Mouse (Mus musculus): ENCODE measurements around the gene Olfr1277. TPM values are rescaled to one million over a fixed set of nuclear protein-coding genes. Genes with fewer than 3 reads are reported as not detected.

Olfr1277 gene
- not detected in 2 replicates for polyA plus RNA-seq (2015; fragmentation: Nextera tagmentation; extraction: Ambion mirVana)

DNA sequence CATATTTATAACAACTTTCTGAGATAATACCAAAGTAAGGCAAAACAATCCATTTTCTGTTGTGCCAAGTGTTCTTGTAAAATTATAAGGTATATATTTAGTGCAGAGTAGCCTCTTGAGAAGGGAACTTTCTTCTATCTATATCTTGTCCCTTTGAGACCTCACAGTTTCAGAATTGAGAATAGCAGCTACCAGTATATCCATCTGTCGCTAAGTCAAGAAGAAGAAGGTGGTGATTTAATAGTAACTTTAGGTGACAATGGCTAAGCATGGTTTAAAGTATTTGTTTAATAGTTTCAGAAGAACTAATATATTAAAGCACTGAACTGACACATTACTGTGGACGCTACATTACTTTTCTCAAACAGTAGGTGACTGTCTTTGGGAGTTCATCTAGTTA lies at the start of gene Olfr1277:
Olfr1277 (minus strand) TSS at position 101 of the 400 bp plus-strand sequence.
- Histone ChIP-seq H3K9ac (ENCODE audit: low read depth, low read length) (no peak within 1 kb of the TSS), H3K27me3 (ENCODE audit: control insufficient read depth, insufficient read depth, low read depth, low read length) (no peaks in the 10 kb centered on the region), H3K27ac (ENCODE audit: low read length) (no peak within 1 kb of the TSS), H3K4me2 (ENCODE audit: low read depth, low read length) (no peak within 1 kb of the TSS), H3K9me3 (replicated peaks; ENCODE audit: control insufficient read depth, low read length) (no peaks in the 10 kb centered on the region), H3K4me3 (ENCODE audit: low read depth, low read length) (no peak within 1 kb of the TSS), H3K36me3 (ENCODE audit: control insufficient read depth, insufficient read depth) (no peaks in the 10 kb centered on the region), H3K4me1 (ENCODE audit: control insufficient read depth, low read depth, low read length) (no peaks in the 10 kb centered on the region)
- WGBS (ENCODE audit: insufficient replicate concordance) = 65% methylated on average over 2 of the region's 2 CpGs
- no peak for ATAC-seq (ENCODE audit: low read depth)

DNA sequence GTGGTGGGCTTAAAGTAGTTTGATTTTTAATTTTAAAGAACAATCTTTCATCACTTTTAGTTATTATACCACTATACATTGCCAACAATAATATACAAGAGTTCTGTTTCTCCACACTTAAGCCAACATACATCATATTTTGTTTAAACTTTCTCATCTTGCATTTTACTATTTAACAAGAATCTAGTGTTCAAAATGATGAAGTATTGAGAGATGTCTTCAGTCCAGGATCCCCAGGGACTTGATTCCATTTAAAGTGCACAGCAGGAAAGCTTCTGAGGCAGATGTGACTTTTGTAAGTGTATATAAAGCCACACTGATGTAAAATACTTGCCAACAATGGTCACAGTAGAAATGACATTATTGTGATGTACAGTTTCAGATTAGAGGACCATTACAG lies 39.8 kb upstream of the Olfr1277 start, which contains the start of gene Olfr1280:
Olfr1280 (plus strand) TSS at position 301 of the 400 bp plus-strand sequence.
- H3K27ac ChIP-seq (ENCODE audit: low read length) = no peak within 1 kb of the TSS
- H3K4me2 ChIP-seq (ENCODE audit: low read depth, low read length) = no peak within 1 kb of the TSS
- no peaks in the 10 kb centered on the region for H3K27me3 ChIP-seq (ENCODE audit: control insufficient read depth, insufficient read depth, low read depth, low read length)
- no peak within 1 kb of the TSS for H3K4me3 ChIP-seq (ENCODE audit: low read depth, low read length)
- no peak within 1 kb of the TSS for H3K9ac ChIP-seq (ENCODE audit: low read depth, low read length)
- no peaks in the 10 kb centered on the region for H3K4me1 ChIP-seq (ENCODE audit: control insufficient read depth, low read depth, low read length)
- no peaks in the 10 kb centered on the region for H3K36me3 ChIP-seq (ENCODE audit: control insufficient read depth, insufficient read depth)
- ATAC-seq (ENCODE audit: low read depth) = no peak
- H3K9me3 ChIP-seq (replicated peaks; ENCODE audit: control insufficient read depth, low read length) = no peaks in the 10 kb centered on the region

DNA sequence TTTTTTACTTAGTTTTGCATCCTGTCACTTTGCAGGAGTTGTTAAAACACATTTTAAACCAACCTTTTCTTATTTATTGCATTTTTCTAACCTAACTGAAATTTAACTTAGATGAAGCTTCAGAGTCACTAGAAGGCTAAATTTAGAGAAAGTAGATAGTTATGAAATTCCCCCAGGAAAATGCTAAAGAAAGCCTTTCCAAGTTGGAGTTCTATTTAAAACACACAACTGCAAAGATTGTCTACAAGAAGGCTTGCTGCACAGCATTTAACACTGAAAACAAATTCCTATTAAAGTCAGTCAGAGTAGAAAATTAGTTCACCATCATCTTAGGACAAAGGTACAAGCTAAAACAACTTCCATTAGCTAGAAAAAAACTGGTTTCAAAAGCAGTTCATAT lies 26.5 kb upstream of the Olfr1277 start, which contains the start of gene Olfr1279:
Olfr1279 (plus strand) TSS at position 262 of the 400 bp plus-strand sequence.
- H3K9ac ChIP-seq (ENCODE audit: low read depth, low read length) = no peak within 1 kb of the TSS
- ATAC-seq (ENCODE audit: low read depth) = no peak
- H3K27me3 ChIP-seq (ENCODE audit: control insufficient read depth, insufficient read depth, low read depth, low read length) = no peaks in the 10 kb centered on the region

DNA sequence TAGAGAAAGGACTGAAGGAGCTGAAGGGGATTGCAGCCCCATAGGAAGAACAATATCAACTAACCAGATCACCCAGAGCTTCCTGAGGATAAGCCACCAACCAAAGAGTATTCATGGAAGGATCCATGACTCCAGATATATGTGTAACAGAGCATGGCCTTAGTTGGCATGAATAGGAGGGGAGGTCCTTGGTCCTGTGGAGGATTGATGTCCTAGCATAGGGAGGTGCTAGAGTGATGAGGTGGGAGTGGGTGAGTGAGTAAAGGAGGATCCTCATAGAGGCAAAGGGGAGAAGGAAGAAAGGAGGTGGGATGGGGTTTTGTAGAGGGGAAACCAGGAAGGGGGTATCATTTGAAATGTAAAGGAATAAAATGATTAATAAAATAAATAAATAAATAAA lies 24.6 kb upstream of the Olfr1277 start:
- ATAC-seq (ENCODE audit: low read depth) = no peak
- Histone ChIP-seq H3K4me3 (ENCODE audit: low read depth, low read length) (no peak overlapping the region), H3K27me3 (ENCODE audit: control insufficient read depth, insufficient read depth, low read depth, low read length) (no peaks in the 10 kb centered on the region), H3K36me3 (ENCODE audit: control insufficient read depth, insufficient read depth) (no peaks in the 10 kb centered on the region), H3K9me3 (replicated peaks; ENCODE audit: control insufficient read depth, low read length) (no peaks in the 10 kb centered on the region), H3K27ac (ENCODE audit: low read length) (no peak overlapping the region), H3K4me1 (ENCODE audit: control insufficient read depth, low read depth, low read length) (no peaks in the 10 kb centered on the region), H3K9ac (ENCODE audit: low read depth, low read length) (no peak overlapping the region), H3K4me2 (ENCODE audit: low read depth, low read length) (no peak overlapping the region)

More for the DNA sequence above, 26.5 kb upstream of the Olfr1277 start, which contains the start of gene Olfr1279:
- Histone ChIP-seq H3K4me3 (ENCODE audit: low read depth, low read length) (no peak within 1 kb of the TSS), H3K9me3 (replicated peaks; ENCODE audit: control insufficient read depth, low read length) (no peaks in the 10 kb centered on the region), H3K4me2 (ENCODE audit: low read depth, low read length) (no peak within 1 kb of the TSS), H3K27ac (ENCODE audit: low read length) (no peak within 1 kb of the TSS), H3K36me3 (ENCODE audit: control insufficient read depth, insufficient read depth) (no peaks in the 10 kb centered on the region), H3K4me1 (ENCODE audit: control insufficient read depth, low read depth, low read length) (no peaks in the 10 kb centered on the region)

DNA sequence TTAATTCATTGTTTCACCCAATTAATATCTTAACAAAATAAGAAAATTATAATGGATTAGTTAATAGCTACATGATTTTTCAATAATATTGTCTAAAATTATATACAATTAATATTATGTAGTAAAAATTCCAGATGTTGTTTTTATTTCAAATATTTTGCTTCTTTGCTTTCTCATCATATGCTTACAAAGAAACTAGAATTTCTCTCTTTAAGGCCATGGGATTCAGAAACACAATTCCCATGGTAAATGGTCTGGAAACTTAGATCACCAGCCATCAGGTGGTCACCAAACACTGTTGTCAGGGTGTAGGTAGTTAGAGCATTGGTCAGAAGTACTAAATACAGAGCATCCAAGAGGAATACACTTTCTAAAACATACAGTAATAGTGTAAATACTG lies 15.9 kb upstream of the Olfr1277 start, which contains the start of gene Olfr1278:
Olfr1278 (plus strand) TSS at position 301 of the 400 bp plus-strand sequence.
- H3K4me3 ChIP-seq (ENCODE audit: low read depth, low read length) = no peak within 1 kb of the TSS
- H3K9ac ChIP-seq (ENCODE audit: low read depth, low read length) = no peak within 1 kb of the TSS

DNA sequence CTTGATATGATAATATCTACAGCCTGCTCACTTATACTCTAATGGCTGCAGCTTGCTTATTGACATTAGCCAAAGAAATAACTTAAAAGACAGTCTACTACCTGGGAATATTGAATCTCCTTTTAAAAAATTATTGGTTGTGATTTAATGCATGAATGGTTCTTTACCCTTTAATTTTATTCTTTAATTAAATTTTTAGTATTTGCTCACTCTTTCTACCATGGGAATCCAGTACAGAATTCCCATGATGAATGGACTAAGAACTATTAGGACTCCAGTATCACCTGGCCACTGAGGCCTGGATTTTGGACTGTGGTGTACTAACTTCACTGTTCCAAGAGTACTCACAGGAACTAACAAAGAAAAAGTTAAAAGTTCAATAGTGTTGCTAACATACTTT lies 19.7 kb downstream of the Olfr1277 start, which contains the start of gene Olfr1276:
Olfr1276 (plus strand) TSS at position 301 of the 400 bp plus-strand sequence.
- no peak for ATAC-seq (ENCODE audit: low read depth)

More for the DNA sequence above, 15.9 kb upstream of the Olfr1277 start, which contains the start of gene Olfr1278:
- Histone ChIP-seq H3K9me3 (replicated peaks; ENCODE audit: control insufficient read depth, low read length) (no peaks in the 10 kb centered on the region), H3K4me1 (ENCODE audit: control insufficient read depth, low read depth, low read length) (no peaks in the 10 kb centered on the region), H3K27me3 (ENCODE audit: control insufficient read depth, insufficient read depth, low read depth, low read length) (no peaks in the 10 kb centered on the region), H3K36me3 (ENCODE audit: control insufficient read depth, insufficient read depth) (no peaks in the 10 kb centered on the region), H3K4me2 (ENCODE audit: low read depth, low read length) (no peak within 1 kb of the TSS), H3K27ac (ENCODE audit: low read length) (no peak within 1 kb of the TSS)
- ATAC-seq (ENCODE audit: low read depth) = no peak

DNA sequence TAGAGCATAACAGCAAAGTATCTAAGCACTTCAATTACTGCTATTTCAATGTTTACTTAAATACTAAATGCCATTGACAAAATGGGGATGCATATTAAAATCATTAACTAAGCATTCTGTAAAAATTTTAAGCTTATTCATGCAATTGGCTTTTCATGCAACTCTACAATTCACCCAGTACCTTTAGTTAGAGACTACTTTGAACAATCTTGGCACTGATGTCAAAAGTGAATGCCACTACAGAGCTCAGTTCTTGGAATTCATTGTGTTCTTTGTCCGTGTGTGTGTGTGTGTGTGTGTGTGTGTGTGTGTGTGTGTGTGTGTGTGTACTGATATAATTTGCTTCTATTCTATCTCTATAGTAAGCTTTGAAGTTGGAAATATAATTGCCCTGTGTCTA lies 38.7 kb downstream of the Olfr1277 start, which contains the start of gene Olfr1275:
Olfr1275 (minus strand) TSS at position 101 of the 400 bp plus-strand sequence.
- Histone ChIP-seq H3K27me3 (ENCODE audit: control insufficient read depth, insufficient read depth, low read depth, low read length) (no peaks in the 10 kb centered on the region), H3K9me3 (replicated peaks; ENCODE audit: control insufficient read depth, low read length) (no peaks in the 10 kb centered on the region), H3K36me3 (ENCODE audit: control insufficient read depth, insufficient read depth) (no peaks in the 10 kb centered on the region), H3K4me2 (ENCODE audit: low read depth, low read length) (no peak within 1 kb of the TSS), H3K9ac (ENCODE audit: low read depth, low read length) (no peak within 1 kb of the TSS), H3K4me1 (ENCODE audit: control insufficient read depth, low read depth, low read length) (no peaks in the 10 kb centered on the region), H3K27ac (ENCODE audit: low read length) (no peak within 1 kb of the TSS), H3K4me3 (ENCODE audit: low read depth, low read length) (no peak within 1 kb of the TSS)
- 67% methylated on average over 1 of the region's 1 CpGs for WGBS (ENCODE audit: insufficient replicate concordance)
- ATAC-seq (ENCODE audit: low read depth) = no peak

More for the DNA sequence above, 19.7 kb downstream of the Olfr1277 start, which contains the start of gene Olfr1276:
- H3K9me3 ChIP-seq (replicated peaks; ENCODE audit: control insufficient read depth, low read length) = no peaks in the 10 kb centered on the region
- H3K27me3 ChIP-seq (ENCODE audit: control insufficient read depth, insufficient read depth, low read depth, low read length) = no peaks in the 10 kb centered on the region
- H3K4me3 ChIP-seq (ENCODE audit: low read depth, low read length) = no peak within 1 kb of the TSS
- no peak within 1 kb of the TSS for H3K4me2 ChIP-seq (ENCODE audit: low read depth, low read length)
- no peaks in the 10 kb centered on the region for H3K36me3 ChIP-seq (ENCODE audit: control insufficient read depth, insufficient read depth)
- no peaks in the 10 kb centered on the region for H3K4me1 ChIP-seq (ENCODE audit: control insufficient read depth, low read depth, low read length)
- no peak within 1 kb of the TSS for H3K27ac ChIP-seq (ENCODE audit: low read length)
- no peak within 1 kb of the TSS for H3K9ac ChIP-seq (ENCODE audit: low read depth, low read length)

DNA sequence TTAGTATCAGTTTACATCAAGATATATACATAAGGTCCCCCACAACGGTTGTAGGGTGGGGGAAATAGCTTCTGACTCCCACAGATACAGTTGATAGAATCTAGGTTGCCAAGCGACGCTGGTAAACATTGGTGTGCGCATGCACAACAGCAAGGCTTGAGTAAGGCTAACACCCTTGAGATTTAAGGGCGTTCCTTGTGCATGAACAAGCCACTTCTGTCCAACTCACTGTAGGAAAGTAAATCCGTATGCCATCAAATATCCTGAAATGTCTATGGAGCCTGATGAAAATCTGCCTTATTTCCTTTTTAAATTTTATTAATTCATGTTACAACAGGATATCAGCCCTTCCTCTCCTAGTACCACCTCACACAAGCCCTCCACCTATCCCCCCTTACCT lies 44.4 kb downstream of the Olfr1277 start, which contains the start of gene 4930430A15Rik:
4930430A15Rik (minus strand) TSS at position 101 of the 400 bp plus-strand sequence.
- Histone ChIP-seq H3K9me3 (replicated peaks; ENCODE audit: control insufficient read depth, low read length) (no peaks in the 10 kb centered on the region), H3K4me3 (ENCODE audit: low read depth, low read length) (no peak within 1 kb of the TSS), H3K27ac (ENCODE audit: low read length) (no peak within 1 kb of the TSS), H3K4me2 (ENCODE audit: low read depth, low read length) (no peak within 1 kb of the TSS), H3K4me1 (ENCODE audit: control insufficient read depth, low read depth, low read length) (no peaks in the 10 kb centered on the region), H3K9ac (ENCODE audit: low read depth, low read length) (no peak within 1 kb of the TSS), H3K27me3 (ENCODE audit: control insufficient read depth, insufficient read depth, low read depth, low read length) (no peaks in the 10 kb centered on the region), H3K36me3 (ENCODE audit: control insufficient read depth, insufficient read depth) (no peaks in the 10 kb centered on the region)
- 66% methylated on average over 6 of the region's 6 CpGs for WGBS (ENCODE audit: insufficient replicate concordance)
- ATAC-seq (ENCODE audit: low read depth) = no peak
